Mouse (Mus musculus): Measurements from ENCODE around the gene 4430402I18Rik. TPM values are rescaled to one million over a fixed set of nuclear protein-coding genes. Genes with fewer than 3 reads are reported as not detected.

4430402I18Rik gene
- polyA plus RNA-seq, 1 experiment from 2014 or later = 0.75 TPM

DNA sequence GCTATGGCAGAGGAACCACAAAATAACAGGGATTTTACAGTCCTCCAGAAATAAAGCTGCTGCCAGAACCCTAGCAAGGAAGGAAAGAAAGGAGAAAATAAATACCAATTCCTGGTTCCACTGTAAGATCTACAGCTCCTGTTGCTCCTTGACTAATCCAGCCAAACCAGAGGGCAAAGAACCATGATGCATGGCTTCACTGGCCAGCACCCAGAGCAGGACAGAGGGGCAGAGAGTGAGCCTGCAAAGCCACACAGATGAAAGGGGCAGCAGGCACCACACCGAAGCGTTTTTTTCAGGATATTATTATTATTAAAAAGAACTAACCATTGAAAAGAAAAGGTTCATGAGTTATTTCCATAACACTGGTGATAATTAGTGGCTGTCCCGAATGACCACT is 115.6 kb downstream of the 4430402I18Rik start:
- no peak overlapping the region for H3K4me3 ChIP-seq (ENCODE audit: inconsistent target)
- WGBS (ENCODE audit: missing documents) = 83% methylated on average over 3 of the region's 3 CpGs
- H3K36me3 ChIP-seq (ENCODE audit: inconsistent target) = no peaks in the 10 kb centered on the region
- H3K27ac ChIP-seq = no peak overlapping the region
- H3K79me2 ChIP-seq (ENCODE audit: inconsistent target) = no peaks in the 10 kb centered on the region

DNA sequence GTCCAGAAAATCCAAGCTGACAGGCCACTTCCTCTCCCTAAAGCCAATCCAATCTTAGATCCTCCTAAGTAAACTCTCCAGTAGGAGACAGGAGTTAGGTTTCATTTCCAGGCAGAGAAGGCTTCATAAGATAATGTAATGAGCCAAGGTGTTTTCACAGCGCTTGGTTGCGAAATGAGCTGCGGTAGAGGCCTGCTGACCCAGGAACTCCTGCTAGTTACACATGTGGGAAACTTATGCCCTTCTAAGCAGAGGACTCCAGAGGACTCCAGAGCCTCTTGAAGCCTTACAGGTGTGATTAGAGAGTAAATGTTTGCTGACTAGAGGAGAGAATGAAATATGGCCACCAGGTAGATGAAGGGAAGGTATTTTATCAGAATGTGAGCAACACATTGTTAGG is 117.1 kb downstream of the 4430402I18Rik start:
- no peak overlapping the region for H3K4me3 ChIP-seq (ENCODE audit: inconsistent target)
- no peaks in the 10 kb centered on the region for H3K36me3 ChIP-seq (ENCODE audit: inconsistent target)
- no peaks in the 10 kb centered on the region for H3K79me2 ChIP-seq (ENCODE audit: inconsistent target)
- 93% methylated on average over 3 of the region's 3 CpGs for WGBS (ENCODE audit: missing documents)
- no peak overlapping the region for H3K27ac ChIP-seq

DNA sequence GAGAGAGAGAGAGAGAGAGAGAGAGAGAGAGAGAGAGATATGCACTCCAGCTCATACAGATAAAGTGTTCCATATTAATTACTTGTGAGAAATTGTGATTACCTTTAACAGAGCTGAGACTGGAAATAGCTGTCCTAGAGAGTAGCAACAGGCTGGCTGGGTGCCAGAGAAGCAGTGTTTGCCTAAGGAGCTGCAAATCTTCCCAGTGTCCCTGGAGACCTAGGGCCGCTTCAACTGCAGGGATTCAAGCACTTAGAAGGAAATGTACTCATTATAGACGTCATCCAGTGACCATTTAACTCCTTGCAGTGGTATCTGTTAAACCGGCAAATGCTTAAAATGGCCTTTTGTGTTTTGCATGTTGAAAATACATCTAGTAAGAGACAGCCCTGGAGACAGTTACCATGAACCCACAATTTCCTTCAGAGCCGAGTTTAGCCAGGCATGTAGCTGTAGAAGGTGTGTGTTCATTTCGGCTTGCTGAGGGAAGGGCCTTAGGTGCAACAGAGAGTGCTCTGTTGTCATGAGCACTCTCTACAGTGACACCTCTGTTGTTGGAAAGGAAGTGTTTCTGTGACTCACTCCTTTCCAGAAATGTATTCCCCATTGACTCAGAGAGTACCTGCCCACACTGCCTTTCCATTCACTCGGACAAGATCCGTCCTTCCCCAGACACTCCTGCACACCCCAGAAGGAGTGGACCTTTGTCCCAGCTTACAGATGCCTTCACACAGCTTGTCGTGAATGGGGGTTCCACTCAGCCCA is 122.5 kb downstream of the 4430402I18Rik start:
- no peak overlapping the region for H3K27ac ChIP-seq
- H3K4me3 ChIP-seq (ENCODE audit: inconsistent target) = no peak overlapping the region
- no peaks in the 10 kb centered on the region for H3K79me2 ChIP-seq (ENCODE audit: inconsistent target)
- H3K36me3 ChIP-seq (ENCODE audit: inconsistent target) = no peaks in the 10 kb centered on the region
- WGBS (ENCODE audit: missing documents) = 83% methylated on average over 8 of the region's 8 CpGs

Other genes with a start within 250 kb of the 4430402I18Rik start
- not detected in 3 replicates for gene Slc1a1, start 132.8 kb downstream of the 4430402I18Rik start, polyA plus RNA-seq (2018)
- gene Plpp6, start 3.8 kb downstream of the 4430402I18Rik start, polyA plus RNA-seq (2018) = 8.4 to 10.5 TPM (median 8.5 TPM) in 3 replicates
- gene Cdc37l1, start 22.6 kb upstream of the 4430402I18Rik start, polyA plus RNA-seq (2018) = 15.5 to 19.2 TPM (median 18.1 TPM) in 3 replicates
- 36.0 to 43.1 TPM (median 41.6 TPM) in 3 replicates for gene Ak3, start 80.2 kb upstream of the 4430402I18Rik start, polyA plus RNA-seq (2018)
- gene Rcl1, start 133.6 kb upstream of the 4430402I18Rik start, polyA plus RNA-seq (2018) = 5.0 to 11.9 TPM (median 5.2 TPM) in 3 replicates